Mouse (Mus musculus) myocyte (in vitro differentiated cells): Measurements from ENCODE around the gene Gm20820.
"Not testable (repeated sequence)": the region's sequence is repeated elsewhere in the genome, so short reads cannot be mapped to it uniquely, and the experiment has no call there.

Source experiments
- CEBPB ChIP-seq: IDR thresholded peaks from 2 replicates; pipeline ENCODE4 v1.6.1; 2011; ENCODE audit warnings: mild to moderate bottlenecking, moderate library complexity; ENCODE audit not compliant: poor library complexity, insufficient read depth, severe bottlenecking
- E2F4 ChIP-seq: IDR thresholded peaks from one replicate; pipeline ENCODE4 v1.6.1; 2011; ENCODE audit warnings: mild to moderate bottlenecking, control low read depth, moderate library complexity; ENCODE audit not compliant: insufficient read depth
- MAX ChIP-seq: IDR thresholded peaks from one replicate; pipeline ENCODE4 v1.6.1; 2011; ENCODE audit warnings: low read depth, mild to moderate bottlenecking, control low read depth
- MYOD1 ChIP-seq, 3 experiments: IDR thresholded peaks; one replicate each; pipeline ENCODE4 v1.6.1; 2011; ENCODE audit warnings: control low read depth in 2 of 3, low read depth in 2 of 3, mild to moderate bottlenecking in 2 of 3, moderate library complexity in 1 of 3; ENCODE audit not compliant: insufficient read length in 2 of 3, control insufficient read depth in 1 of 3
- MYOG ChIP-seq, 3 experiments: IDR thresholded peaks; one replicate each; pipeline ENCODE4 v1.6.1; 2011; ENCODE audit warnings: control low read depth in 2 of 3, low read depth in 2 of 3, mild to moderate bottlenecking in 2 of 3; ENCODE audit not compliant: insufficient read length in 2 of 3, control insufficient read depth in 1 of 3, insufficient read depth in 1 of 3
- POLR2A ChIP-seq: IDR thresholded peaks from one replicate; pipeline ENCODE4 v1.6.1; 2011; ENCODE audit warnings: low read depth, mild to moderate bottlenecking, control low read depth, moderate library complexity; ENCODE audit not compliant: insufficient read length
- POLR2AphosphoS2 ChIP-seq: IDR thresholded peaks from one replicate; pipeline ENCODE4 v1.6.1; 2011; ENCODE audit warnings: low read depth, control low read depth; ENCODE audit not compliant: insufficient read length
- REST ChIP-seq: IDR thresholded peaks from one replicate; pipeline ENCODE4 v1.6.1; 2011; ENCODE audit warnings: mild to moderate bottlenecking, control low read depth, moderate library complexity; ENCODE audit not compliant: insufficient read depth, insufficient read length
- SRF ChIP-seq: IDR thresholded peaks from one replicate; pipeline ENCODE4 v1.6.1; 2011; ENCODE audit warnings: low read depth; ENCODE audit not compliant: control insufficient read depth, insufficient read length
- TCF12 ChIP-seq: IDR thresholded peaks from one replicate; pipeline ENCODE4 v1.6.1; 2011; ENCODE audit warnings: mild to moderate bottlenecking, control low read depth; ENCODE audit not compliant: poor library complexity, insufficient read depth, severe bottlenecking
- TCF3 ChIP-seq: IDR thresholded peaks from one replicate; pipeline ENCODE4 v1.6.1; 2011; ENCODE audit warnings: low read depth, control low read depth; ENCODE audit not compliant: insufficient read length
- USF1 ChIP-seq: IDR thresholded peaks from one replicate; pipeline ENCODE4 v1.6.1; 2011; ENCODE audit warnings: low read depth, mild to moderate bottlenecking, control low read depth, moderate library complexity

GRCm38 (mm10) chrY:86061472-86061871 lies at the start of gene Gm20820:
- TF ChIP-seq POLR2A; MYOD1 (IDR thresholded peaks at IDR 0.05; ENCODE audit: control insufficient read depth in 1 of 3, insufficient read length in 2 of 3, low read depth in 2 of 3); E2F4; TCF12; MYOG (IDR thresholded peaks at IDR 0.05; ENCODE audit: control insufficient read depth in 1 of 3, insufficient read depth in 1 of 3, insufficient read length in 2 of 3, low read depth in 2 of 3); USF1; MAX; TCF3; REST; POLR2AphosphoS2; CEBPB; SRF: not testable (repeated sequence)
